9 mouse cellular contexts compared by ENCODE assay signal in genomic region chr2:30677498-30677897, GRCm38 (mm10).
DNase-seq lines count a peak whose midpoint lies in the region; ATAC-seq and TF ChIP-seq lines count a peak whose summit lies in the region.
"Had no signal": no experiment of that assay in that cellular context is flagged by ENCODE, and none has a peak within 500 bp of the region (broad histone marks: within the 10 kb centered on the region; RNA-seq: fewer than 3 reads in every experiment).

No protein-coding gene starts in this region.

- H3K36me3 ChIP-seq in heart, embryonic 10.5 days: no peaks in the 10 kb centered on the region
- no peaks in the 10 kb centered on the region for H3K36me3 ChIP-seq in testis, adult 2 months (ENCODE audit: control insufficient read depth, insufficient read depth, low read length)
- H3K36me3 ChIP-seq in limb, embryonic 15.5 days: no peaks in the 10 kb centered on the region
- H3K36me3 ChIP-seq: G1E had no signal

- H3K4me2 ChIP-seq in limb, embryonic 15.5 days: peak overlapping the region; percentile 79

- intact Hi-C loops in heart, postnatal 10 days (cut with DNase I): loop anchor here (2.0 kb wide), 1 partner anchor 15 kb away; no protein-coding TSS in a partner anchor

- ATAC-seq in limb, embryonic 15.5 days (ENCODE audit: insufficient number of reproducible peaks, low FRiP score, low TSS enrichment, low read depth): no peak

- 5% methylated on average over 5 of the region's 5 CpGs for WGBS in heart, embryonic 10.5 days
- WGBS in limb, embryonic 15.5 days: 14% methylated on average over 5 of the region's 5 CpGs

- H3K27me3 ChIP-seq in heart, embryonic 10.5 days (ENCODE audit: insufficient read depth, poor library complexity, severe bottlenecking): no peaks in the 10 kb centered on the region
- no peaks in the 10 kb centered on the region for H3K27me3 ChIP-seq in testis, adult 2 months (ENCODE audit: control insufficient read depth, insufficient read depth, low read length)
- H3K27me3 ChIP-seq in limb, embryonic 15.5 days: no peaks in the 10 kb centered on the region

- peak overlapping the region; percentile 96 for H3K27ac ChIP-seq in heart, embryonic 10.5 days
- H3K27ac ChIP-seq in testis, adult 2 months (ENCODE audit: control insufficient read depth, insufficient read depth, low read depth, low read length): peak overlapping the region; percentile 16
- H3K27ac ChIP-seq in limb, embryonic 15.5 days: peak overlapping the region; percentile 74

- peak overlapping the region; percentile 59 for H3K4me3 ChIP-seq in heart, embryonic 10.5 days
- no peak overlapping the region; the same call in 1 of the 2 replicates for H3K4me3 ChIP-seq in testis, adult 2 months (ENCODE audit: control insufficient read depth, low read depth, low read length)
- H3K4me3 ChIP-seq in limb, embryonic 15.5 days: peak overlapping the region; percentile 34

- peak overlapping the region; percentile 37 for H3K9ac ChIP-seq in limb, embryonic 15.5 days

- peaks cover 45% of the 10 kb centered on the region for H3K4me1 ChIP-seq in heart, embryonic 10.5 days
- peaks cover 11% of the 10 kb centered on the region for H3K4me1 ChIP-seq in testis, adult 2 months (ENCODE audit: control insufficient read depth, insufficient read depth, low read length)
- peaks cover 18% of the 10 kb centered on the region for H3K4me1 ChIP-seq in limb, embryonic 15.5 days

- TF ChIP-seq POLR2A in testis, adult 2 months (IDR thresholded peaks at IDR 0.05; ENCODE audit: control insufficient read depth, low read depth, low read length): no peak

- DNase-seq in heart, embryonic 10.5 days (ENCODE audit: low spot score): no peak
- no peak for DNase-seq in heart, postnatal 10 days
- DNase-seq in testis, postnatal 10 days (ENCODE audit: low spot score): no peak
- no peak for DNase-seq in right cerebral cortex, adult 18-20 months
- no peak for DNase-seq in cerebellum, postnatal 25 days
- no peak for DNase-seq in ovary, postnatal 14 days (ENCODE audit: low spot score)

- no peaks in the 10 kb centered on the region; the same call in 1 of the 2 replicates for H3K9me3 ChIP-seq in heart, embryonic 10.5 days
- 0 out of 2 replicates have a peak, but pooled peaks cover 5% of the 10 kb centered on the region for H3K9me3 ChIP-seq in limb, embryonic 15.5 days

- TF ChIP-seq CTCF in testis, adult 2 months (IDR thresholded peaks at IDR 0.05; ENCODE audit: control insufficient read depth, insufficient read depth, insufficient replicate concordance, low read depth, low read length): no peak

Comparison
In these comparisons a context has a peak if more than half of its experiments do, and no peak if none do; other contexts are left out.
1. H3K27ac ChIP-seq: peak in every context shown above with its lines; median percentile 96 in heart, embryonic 10.5 days; 74 in limb, embryonic 15.5 days; 16 in testis, adult 2 months.